Mouse (Mus musculus) embryonic facial prominence, embryonic 14.5 days (tissue): ENCODE measurements around the gene Kank2. TPM values are rescaled to one million over a fixed set of nuclear protein-coding genes. Genes with fewer than 3 reads are reported as not detected.

Experiments used
- ATAC-seq: fragments of 200-750 bp; cut with Nextera tagmentation; 2 replicates; pipeline ENCODE4 v1.8.0; 2017; ENCODE audit warnings: low read depth, moderate number of reproducible peaks, moderate TSS enrichment
- DNase-seq: peaks from one replicate; pipeline ENCODE4 v3.0.0-alpha.2; 2015; ENCODE audit warnings: low spot score
- H3K27ac ChIP-seq: fragments of 300-500 bp; sonication (generic); replicated peaks from 2 replicates; pipeline ENCODE4 v1.5.1; 2014; ENCODE audit warnings: low read depth, mild to moderate bottlenecking, low read length, moderate library complexity
- H3K27me3 ChIP-seq: fragments of 300-500 bp; sonication (generic); replicated peaks from 2 replicates; pipeline ENCODE4 v1.6.1; 2014; ENCODE audit warnings: low read length; ENCODE audit not compliant: control insufficient read depth, insufficient read depth
- H3K36me3 ChIP-seq: fragments of 300-500 bp; sonication (generic); 2 replicates; pipeline ENCODE4 v1.6.1; 2014; ENCODE audit warnings: low read length, mixed read lengths; ENCODE audit not compliant: control insufficient read depth, insufficient read depth
- H3K4me1 ChIP-seq: fragments of 300-500 bp; sonication (generic); 2 replicates; pipeline ENCODE4 v1.6.1; 2014; ENCODE audit warnings: antibody characterized with exemption, low read length; ENCODE audit not compliant: control insufficient read depth, insufficient read depth
- H3K4me2 ChIP-seq: fragments of 300-500 bp; sonication (generic); 2 replicates; pipeline ENCODE4 v1.6.1; 2014; ENCODE audit warnings: low read depth, mild to moderate bottlenecking, low read length, moderate library complexity, mixed read lengths
- H3K4me3 ChIP-seq: fragments of 300-500 bp; sonication (generic); 2 replicates; pipeline ENCODE4 v1.5.1; 2014; ENCODE audit warnings: low read depth, mild to moderate bottlenecking, low read length
- H3K9ac ChIP-seq: fragments of 300-500 bp; sonication (generic); 2 replicates; pipeline ENCODE4 v1.6.1; 2014; ENCODE audit warnings: low read depth, mild to moderate bottlenecking, low read length, moderate library complexity, mixed read lengths
- H3K9me3 ChIP-seq: fragments of 300-500 bp; sonication (generic); 2 replicates; pipeline ENCODE4 v1.6.1; 2016; ENCODE audit warnings: low read length; ENCODE audit not compliant: control insufficient read depth
- WGBS: fragments of 180-500 bp; shearing (Covaris S2); extraction: QIAGEN DNeasy Blood & Tissue Kit; methylation state at CpG from one replicate; pipeline ENCODE4 v1.1.7; 2014; 5-methylcytosine and 5-hydroxymethylcytosine counted together
- polyA plus RNA-seq: library from polyadenylated mRNA; unstranded; fragments of >200 nt; fragmentation: Nextera tagmentation; extraction: Ambion mirVana; gene quantifications from 2 replicates; pipeline ENCODE4 v1.2.1, GENCODE M21; 2014

Kank2 gene
- polyA plus RNA-seq, 1 experiment from 2014 or later: 12.1 TPM

- 58% methylated on average over 8 of the region's 8 CpGs for WGBS
- peaks cover 73% of the 10 kb centered on the region for H3K36me3 ChIP-seq
- no peak overlapping the region for H3K4me2 ChIP-seq
- ATAC-seq: 0 out of 2 replicates have a peak, but pooled peaks have one; percentile 22
- DNase-seq: peak; percentile 57
- H3K27ac ChIP-seq: 0 out of 2 replicates have a peak overlapping the region, but pooled peaks have one; percentile 39
- H3K9me3 ChIP-seq: no peaks in the 10 kb centered on the region
- H3K27me3 ChIP-seq: no peaks in the 10 kb centered on the region
- H3K9ac ChIP-seq: no peak overlapping the region; the same call in 1 of the 2 replicates
- no peak overlapping the region for H3K4me3 ChIP-seq
- H3K4me1 ChIP-seq: no peaks in the 10 kb centered on the region
These were observed 41.7 kb upstream of the Kank2 start for GRCm38 (mm10) chr9:21840115-21840787.

GRCm38 (mm10) chr9:21837690-21838089 lies 39.1 kb upstream of the Kank2 start:
- no peak overlapping the region for H3K27ac ChIP-seq
- no peak for DNase-seq
- H3K36me3 ChIP-seq: peaks cover 63% of the 10 kb centered on the region
- WGBS: 91% methylated on average over 2 of the region's 2 CpGs
- no peak overlapping the region for H3K9ac ChIP-seq
- H3K4me3 ChIP-seq: no peak overlapping the region
- H3K4me2 ChIP-seq: no peak overlapping the region
- H3K27me3 ChIP-seq: no peaks in the 10 kb centered on the region
- no peaks in the 10 kb centered on the region for H3K9me3 ChIP-seq
- no peaks in the 10 kb centered on the region for H3K4me1 ChIP-seq
- no peak for ATAC-seq

GRCm38 (mm10) chr9:21835258-21835912 lies 36.8 kb upstream of the Kank2 start, which contains the start of gene Angptl8:
Gene Angptl8, plus strand, starts transcription at chr9:21835510.
- no peak within 1 kb of the TSS for H3K27ac ChIP-seq
- DNase-seq (no peak), ATAC-seq (no peak)
- H3K4me3 ChIP-seq: no peak within 1 kb of the TSS
- H3K9me3 ChIP-seq: no peaks in the 10 kb centered on the region
- H3K4me2 ChIP-seq: no peak within 1 kb of the TSS
- no peak within 1 kb of the TSS for H3K9ac ChIP-seq
- WGBS: 82% methylated on average over 15 of the region's 15 CpGs
- no peaks in the 10 kb centered on the region for H3K4me1 ChIP-seq
- peaks cover 56% of the 10 kb centered on the region for H3K36me3 ChIP-seq
- H3K27me3 ChIP-seq: no peaks in the 10 kb centered on the region

GRCm38 (mm10) chr9:21831558-21832240 lies 33.2 kb upstream of the Kank2 start:
- 89% methylated on average over 20 of the region's 20 CpGs for WGBS
- Histone ChIP-seq H3K4me2 (no peak overlapping the region), H3K27me3 (no peaks in the 10 kb centered on the region), H3K9ac (no peak overlapping the region), H3K4me3 (no peak overlapping the region), H3K9me3 (no peaks in the 10 kb centered on the region), H3K27ac (no peak overlapping the region), H3K36me3 (peaks cover 40% of the 10 kb centered on the region), H3K4me1 (no peaks in the 10 kb centered on the region)
- ATAC-seq (no peak), DNase-seq (no peak)

GRCm38 (mm10) chr9:21830936-21831335 lies 32.4 kb upstream of the Kank2 start:
- no peak overlapping the region for H3K4me2 ChIP-seq
- H3K27me3 ChIP-seq: no peaks in the 10 kb centered on the region
- H3K36me3 ChIP-seq: peaks cover 35% of the 10 kb centered on the region
- no peak overlapping the region for H3K27ac ChIP-seq
- H3K9me3 ChIP-seq: no peaks in the 10 kb centered on the region
- no peak overlapping the region for H3K4me3 ChIP-seq
- WGBS: 85% methylated on average over 11 of the region's 11 CpGs
- H3K4me1 ChIP-seq: no peaks in the 10 kb centered on the region
- no peak overlapping the region for H3K9ac ChIP-seq
- ATAC-seq (no peak), DNase-seq (no peak)

GRCm38 (mm10) chr9:21830461-21830850 lies 31.9 kb upstream of the Kank2 start:
- H3K9me3 ChIP-seq: no peaks in the 10 kb centered on the region
- H3K4me1 ChIP-seq: no peaks in the 10 kb centered on the region
- H3K27ac ChIP-seq: no peak overlapping the region
- no peaks in the 10 kb centered on the region for H3K27me3 ChIP-seq
- ATAC-seq (no peak), DNase-seq (no peak)
- no peak overlapping the region for H3K4me2 ChIP-seq
- WGBS: 78% methylated on average over 5 of the region's 5 CpGs
- no peak overlapping the region for H3K4me3 ChIP-seq
- peaks cover 31% of the 10 kb centered on the region for H3K36me3 ChIP-seq
- no peak overlapping the region for H3K9ac ChIP-seq

GRCm38 (mm10) chr9:21829834-21830460 lies 31.4 kb upstream of the Kank2 start:
- Histone ChIP-seq H3K27me3 (no peaks in the 10 kb centered on the region), H3K9me3 (no peaks in the 10 kb centered on the region), H3K4me1 (no peaks in the 10 kb centered on the region), H3K4me3 (no peak overlapping the region), H3K36me3 (peaks cover 26% of the 10 kb centered on the region), H3K27ac (no peak overlapping the region), H3K9ac (no peak overlapping the region), H3K4me2 (no peak overlapping the region)
- DNase-seq: no peak
- WGBS: 88% methylated on average over 14 of the region's 14 CpGs
- no peak for ATAC-seq

GRCm38 (mm10) chr9:21824366-21824765 lies 25.8 kb upstream of the Kank2 start:
- Histone ChIP-seq H3K27ac (no peak overlapping the region), H3K4me1 (no peaks in the 10 kb centered on the region), H3K9me3 (no peaks in the 10 kb centered on the region), H3K4me2 (no peak overlapping the region), H3K27me3 (no peaks in the 10 kb centered on the region), H3K9ac (no peak overlapping the region), H3K4me3 (no peak overlapping the region), H3K36me3 (peaks cover 15% of the 10 kb centered on the region)
- ATAC-seq: no peak
- WGBS: 65% methylated on average over 10 of the region's 10 CpGs
- no peak for DNase-seq
